Mouse (Mus musculus) CH12.LX (cell line): ENCODE results near the gene Abcc3. TPM values are rescaled to one million over a fixed set of nuclear protein-coding genes. Genes with fewer than 3 reads are reported as not detected.

Experiments
- DNase-seq: peaks from one replicate; pipeline ENCODE4 v3.0.0-alpha.2; 2013; ENCODE audit errors: extremely low read depth
- H3K27ac ChIP-seq: 2 replicates; pipeline ENCODE4 v1.5.1; 2012; ENCODE audit warnings: low read depth, mild to moderate bottlenecking, control low read depth, moderate library complexity; ENCODE audit not compliant: insufficient read depth
- H3K27me3 ChIP-seq: replicated peaks from 2 replicates; pipeline ENCODE3; 2012; ENCODE audit warnings: inconsistent platforms
- H3K36me3 ChIP-seq, 2 experiments: replicated peaks in 1 of 2; 2 replicates each; pipeline versions ENCODE3 to v1.6.1; 2012; ENCODE audit warnings: inconsistent platforms in 1 of 2, low read length in 1 of 2, mild to moderate bottlenecking in 1 of 2, mixed read lengths in 1 of 2, moderate library complexity in 1 of 2; ENCODE audit not compliant: control insufficient read depth in 1 of 2, insufficient read depth in 1 of 2
- H3K4me1 ChIP-seq, 2 experiments: 2 replicates each; pipeline ENCODE4 v1.6.1; 2012; ENCODE audit warnings: inconsistent platforms in 1 of 2, moderate library complexity in 1 of 2; ENCODE audit not compliant: insufficient read depth in 2 of 2, control insufficient read depth in 1 of 2
- H3K4me2 ChIP-seq: 2 replicates; pipeline ENCODE4 v1.6.1; 2012; ENCODE audit warnings: low read depth, mild to moderate bottlenecking, control low read depth; ENCODE audit not compliant: poor library complexity, insufficient read depth, severe bottlenecking
- H3K4me3 ChIP-seq, 3 experiments: fragments of 150-350 bp in 1 of 3; sonication (generic) in 1 of 3; replicated peaks in 1 of 3; 2 replicates each; pipeline versions ENCODE3 to v1.5.1; 2011 to 2012; ENCODE audit warnings: low read depth in 2 of 3, low read length in 2 of 3, mild to moderate bottlenecking in 2 of 3, moderate library complexity in 2 of 3, control low read depth in 1 of 3, improper control_type of control experiment in 1 of 3, inconsistent platforms in 1 of 3, mixed read lengths in 1 of 3; ENCODE audit not compliant: poor library complexity in 1 of 3
- H3K79me2 ChIP-seq: replicated peaks from 2 replicates; pipeline ENCODE4 v1.6.1; 2012; ENCODE audit warnings: mild to moderate bottlenecking, moderate library complexity; ENCODE audit not compliant: control insufficient read depth, poor library complexity, insufficient read depth, severe bottlenecking; ENCODE audit errors: extremely low read depth
- H3K9ac ChIP-seq: 2 replicates; pipeline ENCODE4 v1.6.1; 2012; ENCODE audit warnings: low read depth, mild to moderate bottlenecking, control low read depth, moderate library complexity; ENCODE audit not compliant: insufficient read depth
- H3K9me3 ChIP-seq: replicated peaks from 2 replicates; pipeline ENCODE3; 2012; ENCODE audit warnings: low read length, inconsistent platforms, mixed read lengths
- CHD1 ChIP-seq: IDR thresholded peaks from 2 replicates; pipeline ENCODE4 v1.6.1; 2012; ENCODE audit warnings: low read depth, low read length, improper control_type of control experiment, inconsistent platforms
- CTCF ChIP-seq, 2 experiments: IDR thresholded peaks in 1 of 2; conservative IDR thresholded peaks in 1 of 2; 2 replicates each; pipeline ENCODE4 v1.5.1; 2011 to 2012; ENCODE audit warnings: low read depth in 2 of 2, low read length in 2 of 2, improper control_type of control experiment in 1 of 2, inconsistent platforms in 1 of 2, mild to moderate bottlenecking in 1 of 2, moderate library complexity in 1 of 2
- ELF1 ChIP-seq: IDR thresholded peaks from 2 replicates; pipeline ENCODE4 v1.6.1; 2014; ENCODE audit warnings: low read depth, mild to moderate bottlenecking, inconsistent platforms, low read length, improper control_type of control experiment
- EP300 ChIP-seq: IDR thresholded peaks from 2 replicates; pipeline ENCODE4 v1.6.1; 2011; ENCODE audit warnings: low read length, improper control_type of control experiment
- IRF4 ChIP-seq: IDR thresholded peaks from 2 replicates; pipeline ENCODE4 v1.6.1; 2014; ENCODE audit warnings: low read depth, mild to moderate bottlenecking, inconsistent platforms, low read length, improper control_type of control experiment
- JUN ChIP-seq: IDR thresholded peaks from 2 replicates; pipeline ENCODE4 v1.6.1; 2011; ENCODE audit warnings: low read depth, mild to moderate bottlenecking, low read length, improper control_type of control experiment, moderate library complexity; ENCODE audit not compliant: insufficient read depth
- MAFK ChIP-seq: IDR thresholded peaks from 2 replicates; pipeline ENCODE4 v1.6.1; 2011; ENCODE audit warnings: low read length, improper control_type of control experiment; ENCODE audit not compliant: insufficient replicate concordance
- MAX ChIP-seq: IDR thresholded peaks from 2 replicates; pipeline ENCODE4 v1.6.1; 2011; ENCODE audit warnings: low read length, improper control_type of control experiment
- MAZ ChIP-seq: IDR thresholded peaks from 2 replicates; pipeline ENCODE4 v1.6.1; 2012; ENCODE audit warnings: low read depth, mild to moderate bottlenecking, inconsistent platforms, low read length, improper control_type of control experiment, moderate library complexity
- MEF2A ChIP-seq: IDR thresholded peaks from 2 replicates; pipeline ENCODE4 v1.6.1; 2014; ENCODE audit warnings: low read depth, mild to moderate bottlenecking, inconsistent platforms, low read length, improper control_type of control experiment, borderline replicate concordance
- MXI1 ChIP-seq: IDR thresholded peaks from 2 replicates; pipeline ENCODE4 v1.6.1; 2011; ENCODE audit warnings: mild to moderate bottlenecking, low read depth, low read length, improper control_type of control experiment
- MYC ChIP-seq: IDR thresholded peaks from 2 replicates; pipeline ENCODE4 v1.6.1; 2011; ENCODE audit warnings: low read depth, mild to moderate bottlenecking, improper control_type of control experiment, low read length
- NELFE ChIP-seq: IDR thresholded peaks from 2 replicates; pipeline ENCODE4 v1.6.1; 2011; ENCODE audit warnings: low read depth, low read length, improper control_type of control experiment
- NRF1 ChIP-seq: IDR thresholded peaks from 2 replicates; pipeline ENCODE4 v1.6.1; 2014; ENCODE audit warnings: low read depth, mild to moderate bottlenecking, inconsistent platforms, low read length, improper control_type of control experiment, moderate library complexity
- POLR2AphosphoS2 ChIP-seq: IDR thresholded peaks from 2 replicates; pipeline ENCODE4 v1.6.1; 2011; ENCODE audit warnings: low read depth, low read length, improper control_type of control experiment
- RAD21 ChIP-seq: IDR thresholded peaks from 2 replicates; pipeline ENCODE4 v1.6.1; 2011; ENCODE audit warnings: low read depth, mild to moderate bottlenecking, low read length, improper control_type of control experiment, moderate library complexity
- RCOR1 ChIP-seq: conservative IDR thresholded peaks from 2 replicates; pipeline ENCODE4 v1.6.1; 2012; ENCODE audit warnings: low read depth, mild to moderate bottlenecking, inconsistent platforms, low read length, improper control_type of control experiment
- SIN3A ChIP-seq: IDR thresholded peaks from 2 replicates; pipeline ENCODE4 v1.6.1; 2012; ENCODE audit warnings: low read length, improper control_type of control experiment, inconsistent platforms
- SMC3 ChIP-seq: IDR thresholded peaks from 2 replicates; pipeline ENCODE4 v1.6.1; 2011; ENCODE audit warnings: low read depth, low read length, improper control_type of control experiment
- TCF12 ChIP-seq: IDR thresholded peaks from 2 replicates; pipeline ENCODE4 v1.6.1; 2014; ENCODE audit warnings: low read depth, mild to moderate bottlenecking, inconsistent platforms, low read length, improper control_type of control experiment
- UBTF ChIP-seq: IDR thresholded peaks from 2 replicates; pipeline ENCODE4 v1.6.1; 2012; ENCODE audit warnings: low read depth, mild to moderate bottlenecking, inconsistent platforms, low read length, improper control_type of control experiment, moderate library complexity
- USF1 ChIP-seq: IDR thresholded peaks from 2 replicates; pipeline ENCODE4 v1.6.1; 2014; ENCODE audit warnings: low read depth, mild to moderate bottlenecking, inconsistent platforms, low read length, improper control_type of control experiment
- USF2 ChIP-seq: conservative IDR thresholded peaks from 2 replicates; pipeline ENCODE4 v1.6.1; 2011; ENCODE audit warnings: low read depth, low read length, improper control_type of control experiment
- ZC3H11A ChIP-seq: IDR thresholded peaks from 2 replicates; pipeline ENCODE4 v1.6.1; 2012; ENCODE audit warnings: low read depth, mild to moderate bottlenecking, inconsistent platforms, low read length, improper control_type of control experiment
- ZMIZ1 ChIP-seq: IDR thresholded peaks from 2 replicates; pipeline ENCODE4 v1.6.1; 2012; ENCODE audit warnings: low read depth, mild to moderate bottlenecking, inconsistent platforms, low read length, improper control_type of control experiment
- ZNF384 ChIP-seq: IDR thresholded peaks from 2 replicates; pipeline ENCODE4 v1.6.1; 2012; ENCODE audit warnings: low read depth, low read length, improper control_type of control experiment, inconsistent platforms
- dilution Hi-C: fragments of 300-500 bp; cut with MboI; formaldehyde crosslinking; loops from 2 replicates; pipeline ENCODE4 v1.14.3; 2020; ENCODE audit warnings: low sequenced_read_pairs; ENCODE audit not compliant: extremely low pct_unique_long_range_greater_than_20kb, extremely low pct_ligation_motif_present
- in situ Hi-C: fragments of 300-500 bp; cut with MboI; formaldehyde crosslinking; loops from 3 replicates; pipeline ENCODE4 v1.14.3; 2019; ENCODE audit warnings: low sequenced_read_pairs, low pct_ligation_motif_present, low pct_unique_long_range_greater_than_20kb, mixed read lengths
- polyA plus RNA-seq: library from polyadenylated mRNA; unstranded; fragments of >175 nt; gene quantifications from 2 replicates; pipeline ENCODE4 v1.2.1, GENCODE M21; 2012; ENCODE audit warnings: low read depth; ENCODE audit not compliant: insufficient read length
- total RNA-seq, 2 experiments: library from RNA; depleted of rRNA; stranded (reverse); fragments of 300-350 nt in 1 of 2; fragments of >200 nt in 1 of 2; gene quantifications; 2 replicates each; pipeline ENCODE4 v1.2.3; 2012 to 2014

Abcc3 gene
- total and polyA plus RNA-seq, 3 experiments, result 0.21 to 0.66 (median 0.40) TPM

DNA sequence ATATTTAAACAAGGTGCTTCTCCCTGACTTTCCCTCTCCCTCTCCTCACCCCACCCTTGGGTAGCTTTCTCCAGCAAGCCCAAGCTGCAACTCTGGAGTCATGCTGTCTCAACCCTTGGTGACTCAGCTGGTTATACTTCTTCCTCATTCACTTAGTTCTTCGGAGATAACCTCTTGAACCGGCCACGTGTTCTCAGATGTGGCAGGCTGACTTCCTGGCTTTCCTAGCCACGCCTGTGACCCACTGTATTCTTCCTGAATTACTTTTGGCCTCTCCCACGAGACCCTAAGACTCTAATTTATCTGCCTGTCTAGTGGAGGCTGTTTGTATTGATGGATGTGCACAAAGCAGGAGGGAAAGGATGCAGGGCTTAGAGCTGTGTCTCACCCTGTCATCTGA is 22.0 kb downstream of the Abcc3 start:
- Histone ChIP-seq H3K4me2 (no peak overlapping the region), H3K27ac (no peak overlapping the region), H3K79me2 (no peaks in the 10 kb centered on the region), H3K4me1 (peaks cover 12 to 35% of the 10 kb centered on the region in 2 experiments), H3K4me3 (no peak overlapping the region), H3K27me3 (no peaks in the 10 kb centered on the region), H3K9ac (no peak overlapping the region), H3K36me3 (no peaks in the 10 kb centered on the region), H3K9me3 (peaks cover 4% of the 10 kb centered on the region)
- dilution Hi-C loops, result no loop called here
- in situ Hi-C loops, result no loop called here
- TF ChIP-seq CTCF (conservative IDR thresholded peaks at IDR 0.05 in 1 of 2, IDR thresholded peaks at IDR 0.05 in 1 of 2; ENCODE audit: low read depth in 2 of 2, low read length in 2 of 2) (no peak), MAFK (peak; percentile 58; the same call in 1 of the 2 replicates), IRF4 (peak; percentile 5; the same call in 1 of the 2 replicates), MYC (peak; percentile 93), MXI1 (peak; percentile 84), UBTF (no peak), ZMIZ1 (no peak), RCOR1 (no peak), JUN (no peak), CHD1 (no peak), USF2 (peak; percentile 43; the same call in 1 of the 2 replicates), POLR2AphosphoS2 (no peak), MEF2A (0 out of 2 replicates have a peak, but pooled peaks have one; percentile 22), NELFE (0 out of 2 replicates have a peak, but pooled peaks have one; percentile 42), ZC3H11A (no peak), MAX (peak; percentile 98), MAZ (peak; percentile 41; the same call in 1 of the 2 replicates), RAD21 (no peak), ZNF384 (no peak), ELF1 (peak; percentile 78), EP300 (0 out of 2 replicates have a peak, but pooled peaks have one; percentile 39), TCF12 (no peak), SIN3A (peak; percentile 57), USF1 (peak; percentile 60), SMC3 (no peak), NRF1 (no peak)
- DNase-seq, result peak; percentile 66
